Mouse (Mus musculus): ENCODE results near the gene Lhcgr.

GRCm38 (mm10) chr17:88810807-88811206 lies 19.0 kb upstream of the Lhcgr start:
- TF ChIP-seq POLR2A (IDR thresholded peaks at IDR 0.05; ENCODE audit: control insufficient read depth, low read depth, low read length) (no peak), CTCF (IDR thresholded peaks at IDR 0.05; ENCODE audit: control insufficient read depth, insufficient read depth, insufficient replicate concordance, low read depth, low read length) (no peak)

Measured in testis, adult 2 months (tissue).